Mouse (Mus musculus): ENCODE data around the gene Lmbrd1. TPM values are rescaled to one million over a fixed set of nuclear protein-coding genes. Genes with fewer than 3 reads are reported as not detected.

Lmbrd1 gene
- polyA plus RNA-seq (2012; ENCODE audit: low replicate concordance), result 3.2 and 11.6 TPM in 2 replicates

GRCm38 (mm10) chr1:24678205-24678917 is at the start of gene Lmbrd1:
Lmbrd1 (plus strand) TSS chr1:24678630.

Other genes with a start within 250 kb of the Lmbrd1 start
- not detected in 2 replicates for gene Col19a1, start 91.2 kb upstream of the Lmbrd1 start, polyA plus RNA-seq (2012; ENCODE audit: low replicate concordance)